ENCODE assay signal across 13 mouse cellular contexts in the genomic region with DNA sequence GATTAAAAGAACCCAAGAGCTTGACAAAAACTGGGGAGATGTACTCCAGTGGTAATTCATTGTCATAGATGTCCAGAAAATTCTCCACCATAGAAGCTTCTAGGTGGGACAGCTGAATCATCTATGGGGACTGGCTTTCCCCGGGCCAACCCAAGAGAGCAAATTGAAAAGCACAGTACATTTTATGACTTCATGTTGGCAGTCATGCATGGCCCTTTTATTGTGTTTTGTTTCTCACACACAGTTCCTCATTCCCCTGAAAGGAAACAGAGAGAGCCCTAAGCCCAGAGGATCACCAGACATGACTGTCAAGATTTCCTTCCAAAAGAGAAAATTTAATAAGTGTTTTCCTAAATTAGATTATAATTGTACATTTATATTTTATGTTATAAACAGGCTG.
"Had no signal": no experiment of that assay in that cellular context is flagged by ENCODE, and none has a peak within 500 bp of the region (broad histone marks: within the 10 kb centered on the region; RNA-seq: fewer than 3 reads in every experiment).

No protein-coding gene starts in this region.

- H3K4me1 ChIP-seq: midbrain, embryonic 15.5 days; neural tube, embryonic 12.5 days had no signal

- H3K9ac ChIP-seq: limb, embryonic 13.5 days; liver, embryonic 14.5 days; midbrain, embryonic 15.5 days; neural tube, embryonic 12.5 days had no signal

- ATAC-seq: intestine, postnatal 0 days; midbrain, embryonic 15.5 days had no signal

- H3K27me3 ChIP-seq: limb, embryonic 13.5 days; midbrain, embryonic 15.5 days; neural tube, embryonic 12.5 days had no signal

- H3K4me2 ChIP-seq: limb, embryonic 13.5 days; midbrain, embryonic 15.5 days; neural tube, embryonic 12.5 days had no signal

- H3K27ac ChIP-seq: kidney, postnatal 0 days; limb, embryonic 13.5 days; liver, embryonic 14.5 days; midbrain, embryonic 15.5 days; neural tube, embryonic 12.5 days had no signal

- DNase-seq: kidney, adult 9 months; kidney, postnatal 4 days; left cerebral cortex, postnatal 4 days; lung, adult 18-20 months; right cerebral cortex, adult 18-20 months; right cerebral cortex, postnatal 25 days; thymus, postnatal 4 days had no signal

- H3K36me3 ChIP-seq: limb, embryonic 13.5 days; midbrain, embryonic 15.5 days; neural tube, embryonic 12.5 days had no signal

- H3K9me3 ChIP-seq: limb, embryonic 13.5 days; midbrain, embryonic 15.5 days; neural tube, embryonic 12.5 days had no signal

- H3K4me3 ChIP-seq: limb, embryonic 13.5 days; midbrain, embryonic 15.5 days; neural tube, embryonic 12.5 days had no signal
